19 mouse cellular contexts compared by ENCODE assay signal in the genomic region with DNA sequence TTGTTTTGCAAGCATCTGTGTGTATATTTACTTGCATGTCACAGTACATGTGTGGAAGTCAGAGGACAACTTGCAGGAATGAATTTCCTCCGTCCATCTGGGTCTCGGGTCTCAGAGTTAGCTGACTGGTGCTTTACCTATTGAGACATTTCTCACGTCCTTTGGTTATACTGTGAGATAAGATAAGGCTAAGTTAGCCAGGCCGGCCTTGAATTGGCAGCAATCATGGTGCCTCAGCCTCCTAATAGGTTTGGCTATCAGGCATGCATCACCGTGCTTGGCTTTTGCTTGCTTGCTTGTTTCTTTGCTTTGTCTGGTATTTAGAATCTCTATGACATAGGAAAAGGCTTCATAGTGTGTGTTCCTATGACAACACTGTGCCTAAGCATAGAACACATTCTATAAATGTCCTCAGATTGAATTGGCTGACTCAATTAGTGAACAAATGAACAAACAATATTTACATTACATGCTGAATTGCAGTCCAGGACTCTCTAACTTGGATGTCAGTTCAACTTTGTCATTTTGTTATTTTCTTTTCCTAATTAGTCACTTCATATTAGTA.
A peak's percentile ranks its signal among the peaks of the same experiment; 100 is the strongest.
DNase-seq lines count a peak whose midpoint lies in the region; ATAC-seq and TF ChIP-seq lines count a peak whose summit lies in the region.
"Had no signal": no experiment of that assay in that cellular context is flagged by ENCODE, and none has a peak within 500 bp of the region (broad histone marks: within the 10 kb centered on the region; RNA-seq: fewer than 3 reads in every experiment).

No protein-coding gene starts in this region.

- H3K4me2 ChIP-seq in forebrain, embryonic 14.5 days (ENCODE audit: low read length) = no peak overlapping the region
- no peak overlapping the region for H3K4me2 ChIP-seq in midbrain, embryonic 16.5 days (ENCODE audit: low read length)
- H3K4me2 ChIP-seq in kidney, embryonic 15.5 days = no peak overlapping the region
- H3K4me2 ChIP-seq: limb, embryonic 13.5 days; lung, embryonic 15.5 days had no signal

- H3K9ac ChIP-seq in forebrain, embryonic 14.5 days (ENCODE audit: low read length) = no peak overlapping the region
- no peak overlapping the region for H3K9ac ChIP-seq in midbrain, embryonic 16.5 days (ENCODE audit: low read depth, low read length)
- H3K9ac ChIP-seq in kidney, embryonic 15.5 days = no peak overlapping the region
- H3K9ac ChIP-seq: limb, embryonic 13.5 days; lung, embryonic 15.5 days had no signal

- no peaks in the 10 kb centered on the region for H3K27me3 ChIP-seq in forebrain, embryonic 14.5 days (replicated peaks; ENCODE audit: control insufficient read depth, insufficient read depth, low read length)
- H3K27me3 ChIP-seq in forebrain, embryonic 10.5 days (ENCODE audit: poor library complexity, severe bottlenecking) = no peaks in the 10 kb centered on the region
- H3K27me3 ChIP-seq in midbrain, embryonic 16.5 days (ENCODE audit: control insufficient read depth, insufficient read depth, low read depth, low read length) = no peaks in the 10 kb centered on the region
- no peaks in the 10 kb centered on the region for H3K27me3 ChIP-seq in kidney, embryonic 15.5 days
- H3K27me3 ChIP-seq: limb, embryonic 13.5 days; lung, embryonic 15.5 days; Patski had no signal

- intact Hi-C loops in left cerebral cortex, adult 2 months (cut with DNase I) = no loop called here

- no peak for TF ChIP-seq CTCF in left cerebral cortex, adult 2 months (IDR thresholded peaks at IDR 0.05)

- H3K4me3 ChIP-seq in forebrain, embryonic 14.5 days (ENCODE audit: low read depth, low read length) = no peak overlapping the region
- H3K4me3 ChIP-seq in forebrain, embryonic 10.5 days = no peak overlapping the region
- H3K4me3 ChIP-seq in left cerebral cortex, adult 2 months = no peak overlapping the region
- H3K4me3 ChIP-seq in midbrain, embryonic 16.5 days (ENCODE audit: low read depth, low read length) = no peak overlapping the region
- no peak overlapping the region for H3K4me3 ChIP-seq in kidney, embryonic 15.5 days (replicated peaks)
- H3K4me3 ChIP-seq: gastrocnemius, adult 2 months; limb, embryonic 13.5 days; lung, embryonic 15.5 days; myocyte had no signal

- WGBS in forebrain, embryonic 14.5 days = 71% methylated on average over 5 of the region's 5 CpGs
- 85% methylated on average over 5 of the region's 5 CpGs for WGBS in forebrain, embryonic 10.5 days
- 70% methylated on average over 5 of the region's 5 CpGs for WGBS in midbrain, embryonic 16.5 days
- 78% methylated on average over 5 of the region's 5 CpGs for WGBS in kidney, embryonic 15.5 days

- no peaks in the 10 kb centered on the region for H3K36me3 ChIP-seq in forebrain, embryonic 14.5 days (ENCODE audit: control insufficient read depth, insufficient read depth, low read length)
- H3K36me3 ChIP-seq in forebrain, embryonic 10.5 days (replicated peaks) = no peaks in the 10 kb centered on the region
- H3K36me3 ChIP-seq in midbrain, embryonic 16.5 days (ENCODE audit: control insufficient read depth, insufficient read depth, low read length) = no peaks in the 10 kb centered on the region
- H3K36me3 ChIP-seq in kidney, embryonic 15.5 days = no peaks in the 10 kb centered on the region
- H3K36me3 ChIP-seq: limb, embryonic 13.5 days; lung, embryonic 15.5 days had no signal

- H3K27ac ChIP-seq in forebrain, embryonic 14.5 days (ENCODE audit: low read depth, low read length) = peak overlapping the region; percentile 27; the same call in 1 of the 2 replicates
- H3K27ac ChIP-seq in forebrain, embryonic 10.5 days = no peak overlapping the region
- peak overlapping the region; percentile 83 for H3K27ac ChIP-seq in left cerebral cortex, adult 2 months
- peak overlapping the region; percentile 47 for H3K27ac ChIP-seq in midbrain, embryonic 16.5 days (ENCODE audit: low read length)
- no peak overlapping the region for H3K27ac ChIP-seq in kidney, embryonic 15.5 days
- H3K27ac ChIP-seq: gastrocnemius, adult 2 months; hindbrain, postnatal 0 days; limb, embryonic 13.5 days; lung, embryonic 15.5 days had no signal

- H3K4me1 ChIP-seq in forebrain, embryonic 14.5 days (ENCODE audit: control insufficient read depth, insufficient read depth, low read length) = peaks cover 6% of the 10 kb centered on the region
- peaks cover 20% of the 10 kb centered on the region for H3K4me1 ChIP-seq in forebrain, embryonic 10.5 days
- peaks cover 18% of the 10 kb centered on the region for H3K4me1 ChIP-seq in midbrain, embryonic 16.5 days (ENCODE audit: control insufficient read depth, insufficient read depth, low read length)
- no peaks in the 10 kb centered on the region for H3K4me1 ChIP-seq in kidney, embryonic 15.5 days
- H3K4me1 ChIP-seq: lung, embryonic 15.5 days had no signal

- DNase-seq in forebrain, embryonic 14.5 days (ENCODE audit: low spot score) = peak; percentile 14
- DNase-seq in forebrain, embryonic 10.5 days (ENCODE audit: extremely low spot score, low spot score) = no peak
- peak in 1 of 2 experiments; percentile 16 for DNase-seq in left cerebral cortex, adult 2 months (ENCODE audit: extremely low spot score in 1 of 2, low spot score in 2 of 2)
- no peak for DNase-seq in left cerebral cortex, adult 18-20 months (ENCODE audit: low spot score in 2 of 2)
- DNase-seq in c-Kit-positive CD71-positive TER-119-positive erythroid progenitor cells, embryonic 14.5 days (ENCODE audit: low spot score) = peak; percentile 27
- DNase-seq in testis, postnatal 10 days (ENCODE audit: low spot score) = no peak
- DNase-seq: cerebellum, postnatal 14 days; gastrocnemius, adult 2 months; heart, adult 18-20 months; kidney, adult 18-20 months; kidney, postnatal 4 days; right cerebral cortex, postnatal 25 days had no signal

- ATAC-seq in forebrain, embryonic 14.5 days = no peak
- ATAC-seq in midbrain, embryonic 16.5 days = no peak
- ATAC-seq in kidney, embryonic 15.5 days (replicated peaks; ENCODE audit: low FRiP score) = no peak
- ATAC-seq: Patski had no signal

- H3K9me3 ChIP-seq in forebrain, embryonic 14.5 days (replicated peaks; ENCODE audit: control insufficient read depth, low read length) = no peaks in the 10 kb centered on the region
- no peaks in the 10 kb centered on the region for H3K9me3 ChIP-seq in forebrain, embryonic 10.5 days
- H3K9me3 ChIP-seq in midbrain, embryonic 16.5 days (replicated peaks; ENCODE audit: control insufficient read depth, low read length, poor library complexity, severe bottlenecking) = no peaks in the 10 kb centered on the region
- H3K9me3 ChIP-seq in kidney, embryonic 15.5 days (replicated peaks) = no peaks in the 10 kb centered on the region
- H3K9me3 ChIP-seq: limb, embryonic 13.5 days; lung, embryonic 15.5 days had no signal

Comparison
In these comparisons a context has a peak if more than half of its experiments do, and no peak if none do; other contexts are left out.
1. DNase-seq: peak in forebrain, embryonic 14.5 days (single experiment) and c-Kit-positive CD71-positive TER-119-positive erythroid progenitor cells, embryonic 14.5 days (single experiment); none in forebrain, embryonic 10.5 days (single experiment), left cerebral cortex, adult 18-20 months (0 of 2) and testis, postnatal 10 days (single experiment).
2. H3K27ac ChIP-seq: peak in forebrain, embryonic 14.5 days (single experiment), left cerebral cortex, adult 2 months (single experiment) and midbrain, embryonic 16.5 days (single experiment); none in forebrain, embryonic 10.5 days (single experiment) and kidney, embryonic 15.5 days (single experiment).